Mouse (Mus musculus) spleen, adult 2 months (tissue): ENCODE data around the gene Rnf34.

Source experiments
- CTCF ChIP-seq: fragments of 200-500 bp; IDR thresholded peaks from 2 replicates; pipeline ENCODE4 v1.5.1; 2011; ENCODE audit warnings: mild to moderate bottlenecking, inconsistent platforms; ENCODE audit not compliant: insufficient read depth, insufficient read length, insufficient replicate concordance; ENCODE audit errors: extremely low read depth
- POLR2A ChIP-seq: fragments of 200-500 bp; IDR thresholded peaks from 2 replicates; pipeline ENCODE4 v1.6.1; 2011; ENCODE audit warnings: low read depth, low read length, inconsistent platforms

- no peak for TF ChIP-seq CTCF
- TF ChIP-seq POLR2A, result no peak
Measured at GRCm38 (mm10) chr5:122912863-122913262, 63.0 kb downstream of the Rnf34 start.
